Mouse (Mus musculus) erythroblast, adult 5-6 weeks (primary cell): ENCODE measurements around the gene Macf1. TPM values are rescaled to one million over a fixed set of nuclear protein-coding genes. Genes with fewer than 3 reads are reported as not detected.
A peak's percentile ranks its signal among the peaks of the same experiment; 100 is the strongest.
"Not testable (repeated sequence)": the region's sequence is repeated elsewhere in the genome, so short reads cannot be mapped to it uniquely, and the experiment has no call there.

ENCODE experiments used
- ATAC-seq: replicated peaks from 2 replicates; pipeline ENCODE4 v1.8.0; 2016; ENCODE audit warnings: moderate number of reproducible peaks, mild to moderate bottlenecking, moderate TSS enrichment, inconsistent platforms; ENCODE audit not compliant: poor library complexity, low FRiP score, severe bottlenecking
- total RNA-seq, 2 experiments: library from RNA; stranded (forward) in 1 of 2; stranded (reverse) in 1 of 2; fragments of 150-400 nt in 1 of 2; fragments of 200-764, 138-1000 nt in 1 of 2; gene quantifications; 2 replicates each; pipeline versions ENCODE4 v1.2.3 to v1.2.4; 2015 to 2017; ENCODE audit warnings: low replicate concordance in 2 of 2

Gene Macf1
- total RNA-seq, 2 experiments from 2014 or later: 52.5 to 65.5 TPM

DNA sequence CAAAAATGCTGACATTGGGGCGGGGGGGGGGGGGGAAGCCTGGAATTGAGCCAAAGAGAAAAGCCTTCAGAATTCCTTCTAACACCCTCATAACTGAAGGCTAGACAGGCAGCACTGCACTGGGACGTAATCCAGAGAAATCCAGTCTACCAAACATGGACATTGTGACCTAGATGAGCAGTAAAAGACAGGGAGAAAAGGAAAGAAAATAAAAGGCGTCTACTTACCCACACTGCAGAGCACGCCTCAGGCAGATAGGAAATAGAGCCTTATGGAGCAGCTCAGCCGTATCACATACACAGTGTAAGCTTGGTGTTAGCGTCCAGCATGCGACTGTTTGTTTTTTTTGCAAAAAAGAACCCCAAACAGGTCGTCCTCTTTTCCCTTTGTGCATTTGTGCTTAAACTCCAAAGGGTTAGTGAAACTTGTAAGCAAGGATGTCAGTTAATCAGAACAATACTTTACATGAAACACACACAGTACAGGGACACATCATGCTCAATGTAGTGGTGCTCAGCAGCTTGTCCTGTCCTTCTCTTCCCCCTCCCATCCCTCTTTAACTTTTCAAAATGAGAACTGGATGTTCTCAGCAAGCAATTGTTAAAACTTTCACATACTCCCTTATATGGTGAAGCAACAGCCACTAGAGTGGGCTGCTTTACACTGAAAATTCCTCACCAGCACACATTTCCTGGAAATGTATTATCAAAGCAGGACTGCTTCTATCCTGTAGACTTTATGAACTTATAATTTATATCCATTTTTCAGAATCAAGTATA is 205.3 kb downstream of the Macf1 start:
- no peak for ATAC-seq

DNA sequence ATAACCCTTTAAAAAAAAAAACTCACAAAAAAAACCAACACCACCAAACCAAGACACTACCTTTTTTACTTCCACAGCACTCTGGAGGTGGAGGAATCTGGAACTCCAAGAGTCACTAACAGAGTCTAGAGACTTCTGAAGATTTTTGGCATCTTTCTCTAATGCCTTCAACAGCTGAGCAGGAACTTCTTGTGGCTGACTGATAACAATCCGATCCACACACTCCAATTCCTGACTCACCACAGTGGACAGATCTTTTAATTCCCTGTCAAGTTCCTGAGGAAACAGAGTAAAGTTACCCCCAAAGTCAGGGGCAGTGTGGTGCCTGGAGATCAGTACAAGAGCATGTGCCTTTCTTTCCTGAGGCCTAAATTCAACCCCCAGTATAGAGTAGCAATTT is 218.4 kb downstream of the Macf1 start:
- ATAC-seq: no peak

DNA sequence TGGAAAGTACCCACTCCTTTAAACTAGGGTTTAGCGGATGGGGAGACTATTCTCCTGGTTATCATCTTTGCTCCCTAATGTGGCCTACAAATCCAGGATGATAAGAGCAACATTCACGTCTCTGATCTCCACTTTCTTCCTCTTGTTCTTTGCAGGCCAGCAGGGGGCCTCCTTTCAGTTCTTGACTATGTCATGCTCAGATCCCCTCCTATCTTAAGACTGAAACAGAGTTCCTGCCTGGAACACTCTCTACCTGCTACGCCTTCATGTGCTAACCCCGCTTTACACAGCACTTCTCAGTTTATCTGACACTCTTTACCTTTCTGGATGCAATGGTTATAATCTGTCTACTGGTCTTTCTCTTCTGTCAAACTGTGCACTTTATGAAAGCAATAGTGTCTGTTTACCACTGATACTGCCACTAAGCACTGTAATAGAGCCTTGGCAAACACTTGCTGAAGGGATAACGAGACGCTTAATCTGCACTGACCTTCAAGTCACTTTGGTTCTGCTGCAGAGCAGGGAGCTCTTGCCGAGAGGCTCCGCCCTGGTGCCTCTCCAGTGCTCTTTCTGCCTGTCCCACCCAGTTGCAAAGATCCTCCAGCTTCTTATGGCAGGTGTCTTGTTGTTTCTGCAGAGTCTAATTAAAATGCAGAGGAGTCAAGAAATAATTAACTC is 223.4 kb downstream of the Macf1 start:
- ATAC-seq: no peak

DNA sequence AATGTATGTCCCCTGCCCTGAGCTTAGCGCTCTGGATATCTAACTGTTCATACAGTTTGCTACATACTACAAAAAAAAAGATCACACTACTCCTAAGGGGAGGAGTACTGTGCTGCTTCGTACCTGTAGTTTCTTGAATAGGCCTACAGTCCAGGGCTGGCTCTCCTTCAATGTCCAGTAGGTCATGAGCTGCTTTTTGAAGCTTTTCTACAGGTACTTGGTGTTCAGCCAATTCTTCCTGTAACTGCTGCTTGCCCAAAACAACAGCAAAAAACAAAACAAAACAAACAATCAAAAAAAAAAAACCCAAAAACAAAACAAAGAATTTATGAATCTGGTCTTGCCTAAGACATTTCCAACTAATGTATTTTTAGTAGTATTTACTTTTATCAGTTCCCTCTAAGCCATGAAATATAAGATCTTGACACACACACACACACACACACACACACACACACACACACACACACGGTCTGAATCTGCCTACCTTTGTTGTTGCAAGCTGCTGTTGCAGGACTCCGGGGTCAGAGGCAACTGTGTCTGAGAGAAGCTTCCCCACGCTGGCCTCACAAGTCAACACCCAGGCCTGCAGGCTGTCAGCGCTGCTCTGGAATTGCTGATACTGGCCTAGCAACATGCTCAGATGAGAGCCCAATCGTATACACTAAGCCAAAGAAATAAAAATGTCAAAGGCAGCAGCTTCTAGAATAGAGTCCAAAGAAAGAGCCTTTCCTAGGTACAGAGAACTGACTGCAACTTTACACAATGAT is 229.1 kb downstream of the Macf1 start:
- ATAC-seq: no peak

DNA sequence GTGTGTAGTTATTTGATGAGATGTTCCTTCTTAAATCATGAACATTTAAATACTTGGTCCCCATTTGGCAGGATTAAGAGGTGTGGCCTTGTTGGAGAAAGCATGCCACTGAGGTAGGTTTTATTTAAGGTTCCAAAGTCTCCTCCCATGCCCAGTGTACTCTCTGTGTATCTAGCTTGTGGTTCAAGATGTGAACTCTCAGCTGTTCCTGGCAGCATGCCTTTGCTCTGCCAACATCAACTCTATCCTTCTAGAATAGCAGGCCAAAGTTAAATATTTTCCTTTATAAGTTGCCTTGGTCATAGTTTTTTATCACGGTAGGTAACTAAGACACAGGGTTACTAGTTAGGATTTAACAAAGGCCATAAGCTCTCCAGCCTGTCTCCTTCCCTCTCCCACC is 230.4 kb downstream of the Macf1 start:
- ATAC-seq: no peak

DNA sequence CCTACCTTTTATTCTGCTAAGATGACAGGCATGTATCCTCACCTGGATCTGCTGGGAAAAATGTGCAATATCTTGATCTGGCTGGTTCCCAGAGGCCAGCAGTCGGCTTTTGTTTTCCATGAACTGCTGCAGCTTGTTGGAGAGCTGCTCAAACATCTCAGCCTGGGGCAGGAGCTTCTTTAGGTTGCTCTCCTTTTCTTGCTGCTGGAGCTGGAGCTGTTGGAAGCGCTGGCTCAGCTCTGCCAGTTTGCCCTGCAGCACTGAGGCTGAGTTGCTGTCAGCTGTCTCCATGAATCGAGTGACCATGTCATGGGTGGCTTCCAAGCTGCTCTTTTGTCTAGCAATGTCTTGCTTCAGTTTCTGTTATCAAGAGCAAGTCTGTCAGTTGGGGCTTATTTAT is 232.2 kb downstream of the Macf1 start:
- no peak for ATAC-seq

DNA sequence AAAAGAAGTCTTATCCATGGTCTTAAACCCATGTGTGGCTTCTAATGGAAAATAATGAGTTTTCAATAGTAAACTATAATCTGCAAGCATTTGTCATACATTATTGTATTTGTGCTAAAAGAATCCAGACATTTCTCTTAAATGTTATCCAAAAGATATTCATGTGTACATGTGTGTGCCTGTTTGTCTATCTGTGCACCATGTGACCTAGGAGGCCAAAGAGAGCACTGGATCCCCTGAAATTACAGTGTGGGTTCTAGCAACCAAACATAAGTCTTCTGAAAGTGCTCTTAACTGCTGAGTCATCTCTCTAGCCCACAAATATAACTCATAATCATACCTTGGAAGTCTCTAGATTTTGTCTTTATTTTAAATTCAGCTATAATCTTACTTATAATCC is 234.9 kb downstream of the Macf1 start:
- no peak for ATAC-seq

DNA sequence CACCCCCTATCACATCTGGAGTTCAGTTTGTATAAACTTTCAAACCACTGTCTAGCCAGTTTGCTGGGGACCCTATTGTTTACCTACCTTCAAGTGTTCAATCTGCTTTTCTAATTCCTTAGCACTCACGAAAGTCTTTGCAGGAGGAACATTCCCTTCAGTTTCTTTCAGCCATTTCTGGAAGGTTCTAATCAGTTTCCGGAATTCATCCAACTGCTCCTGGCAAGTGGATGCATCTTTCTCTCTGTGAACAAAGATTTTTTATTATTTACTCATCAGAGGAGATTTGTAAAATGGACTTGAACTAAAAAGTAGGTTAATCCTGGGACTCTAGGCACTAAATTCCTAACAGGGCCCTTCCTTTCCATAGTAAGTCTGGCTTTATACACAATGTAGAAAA is 236.1 kb downstream of the Macf1 start:
- ATAC-seq: no peak

DNA sequence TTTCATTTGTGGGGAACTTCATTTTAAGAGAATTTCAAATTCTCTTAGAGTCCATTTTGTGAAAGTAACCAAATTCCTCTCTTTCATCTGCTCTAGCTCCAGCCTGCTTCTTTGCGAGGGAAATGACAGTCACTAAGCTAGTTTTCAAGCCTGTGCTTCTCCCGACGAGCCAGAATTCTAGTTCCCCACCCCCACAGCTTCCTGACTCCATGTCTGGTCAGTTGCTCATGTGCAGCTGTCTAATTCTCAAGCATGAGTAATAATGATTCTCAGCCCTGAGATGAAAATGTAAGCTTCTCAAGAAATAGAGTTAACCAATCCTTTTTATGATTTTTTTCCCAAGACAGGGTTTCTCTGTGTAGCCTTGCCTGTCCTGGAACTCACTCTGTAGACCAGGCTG is 236.9 kb downstream of the Macf1 start:
- ATAC-seq: no peak

DNA sequence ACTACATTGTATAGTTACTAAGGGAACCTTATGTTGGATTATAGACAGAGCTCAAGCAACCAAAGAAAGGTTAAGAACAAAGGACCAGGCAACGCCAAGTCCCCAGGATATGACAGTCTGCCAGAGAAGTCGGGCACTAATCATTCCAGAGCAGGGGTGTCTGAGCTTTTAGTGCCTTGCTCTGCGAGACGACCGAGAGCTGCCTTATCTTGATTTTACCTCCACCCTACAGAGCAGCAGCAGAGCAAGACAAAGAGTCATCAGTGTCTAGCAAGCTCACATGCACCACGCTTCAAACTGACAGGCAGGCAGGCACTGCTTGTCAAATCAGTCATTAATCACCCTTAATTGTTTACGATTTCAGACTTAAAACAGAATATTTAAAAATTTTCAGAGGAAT is 237.4 kb downstream of the Macf1 start:
- 0 out of 2 replicates have a peak, but pooled peaks have one; percentile 38 for ATAC-seq

DNA sequence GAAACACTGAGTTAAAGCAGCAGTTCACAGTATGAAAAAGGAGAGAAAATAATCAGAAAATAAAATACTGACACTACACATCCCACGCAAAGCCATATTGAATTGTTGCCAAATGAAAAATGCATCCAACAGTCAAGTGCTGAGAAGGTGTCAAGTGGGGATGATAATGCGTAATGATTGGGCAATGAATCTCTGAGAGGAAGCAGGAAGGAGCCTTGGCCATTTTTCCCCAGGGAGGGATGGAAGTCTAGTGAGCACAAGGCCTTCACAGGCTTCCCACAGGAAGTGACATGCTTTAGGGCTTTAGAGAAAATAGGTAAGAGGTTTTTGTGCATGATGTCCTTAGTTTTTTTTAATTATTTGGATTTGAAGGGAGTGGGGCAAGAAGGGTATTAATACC is 237.9 kb downstream of the Macf1 start:
- ATAC-seq: not testable (repeated sequence)

DNA sequence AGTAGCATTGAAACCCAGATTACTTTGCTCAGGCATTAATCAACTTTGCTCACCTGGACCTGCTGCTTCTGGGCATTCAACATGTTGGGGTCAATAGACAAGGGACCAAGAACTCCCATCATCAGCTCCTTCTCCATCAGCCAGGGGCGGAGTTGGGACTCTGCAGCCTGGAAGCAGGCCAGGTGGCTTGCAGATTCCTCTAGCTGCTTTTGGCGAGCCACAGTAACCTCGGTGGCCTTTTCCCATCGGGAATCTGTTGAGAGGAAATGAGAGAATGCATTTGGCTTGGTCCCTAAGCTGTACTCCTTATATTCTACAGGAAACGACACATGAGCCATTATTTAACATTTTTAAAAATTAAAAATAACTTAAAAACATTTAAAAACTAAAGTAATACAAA is 245.7 kb downstream of the Macf1 start:
- no peak for ATAC-seq

DNA sequence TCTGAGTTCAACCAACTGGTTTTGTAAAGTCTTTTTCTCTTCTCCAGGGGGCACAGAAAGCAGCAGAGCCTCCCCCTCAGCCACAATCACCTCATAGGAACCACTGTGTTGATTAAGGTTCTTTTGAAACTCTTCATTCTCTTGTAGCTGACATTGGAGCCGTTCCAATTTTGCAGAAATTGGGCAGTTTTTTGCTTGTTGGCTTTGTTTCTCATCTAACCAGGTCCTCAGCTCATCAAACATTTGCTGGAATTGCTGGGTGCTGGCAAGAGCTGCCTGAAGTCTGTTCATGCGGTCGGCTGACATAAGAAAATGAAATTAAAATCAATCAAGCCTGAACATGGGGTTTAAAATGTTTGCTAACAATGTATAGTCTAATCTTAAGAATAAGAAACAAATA is 251.0 kb downstream of the Macf1 start:
- no peak for ATAC-seq

DNA sequence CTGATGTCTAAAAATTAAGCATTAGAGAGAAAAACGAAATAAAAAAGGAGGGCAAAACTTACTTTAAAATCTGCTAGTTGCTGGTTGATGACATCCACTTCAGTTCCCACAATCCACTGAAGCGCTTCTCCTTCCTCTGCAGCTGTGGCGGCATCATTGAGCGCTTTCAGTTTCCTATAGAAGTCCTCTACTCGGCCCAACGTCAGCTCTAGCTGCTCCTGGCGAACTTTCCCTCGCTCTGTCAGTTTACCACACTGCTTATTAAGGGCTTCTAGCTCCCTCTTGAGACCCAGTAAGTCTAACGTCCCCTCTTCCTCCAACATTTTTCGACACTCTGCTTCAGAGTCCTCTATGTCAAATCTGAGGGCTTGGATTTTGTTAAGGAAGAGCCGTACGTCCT is 252.2 kb downstream of the Macf1 start:
- ATAC-seq: no peak

DNA sequence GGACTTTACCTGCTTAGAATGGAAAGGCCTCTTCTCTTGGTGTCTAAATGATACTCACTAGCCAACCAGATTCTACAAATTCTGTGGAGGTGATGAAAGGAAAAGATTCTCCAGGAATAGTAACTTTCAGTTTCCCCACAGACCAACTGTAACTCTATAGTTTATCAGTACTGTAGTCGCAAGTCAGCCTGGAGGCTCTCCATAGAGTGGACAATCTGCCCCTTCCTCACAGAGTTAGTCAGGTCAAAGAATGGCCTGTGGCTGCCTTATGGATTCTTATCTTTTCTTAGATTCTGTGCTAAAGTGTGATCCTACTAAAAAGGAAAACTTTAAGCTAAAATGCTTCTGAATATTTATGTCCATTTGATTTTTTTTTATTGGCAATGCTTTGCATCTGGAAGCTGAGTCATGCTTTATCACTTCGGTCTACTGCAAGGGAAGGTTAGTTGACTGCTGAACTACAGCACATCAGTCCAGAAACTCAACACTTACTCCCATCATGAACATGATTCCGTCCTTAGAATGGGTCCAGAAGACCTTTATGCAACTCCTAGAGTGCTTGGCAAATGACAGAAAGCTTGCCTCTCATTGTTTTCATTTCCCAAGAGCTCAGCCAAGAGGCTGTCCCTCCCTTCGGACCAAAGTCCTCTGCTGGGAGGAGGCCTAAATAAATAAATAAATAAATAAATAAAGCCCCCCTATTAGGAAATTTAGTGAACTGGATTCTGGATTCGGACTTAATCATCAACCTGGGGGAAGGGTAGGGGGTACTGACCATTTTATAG is 256.1 kb downstream of the Macf1 start:
- 0 out of 2 replicates have a peak, but pooled peaks have one; percentile 49 for ATAC-seq

DNA sequence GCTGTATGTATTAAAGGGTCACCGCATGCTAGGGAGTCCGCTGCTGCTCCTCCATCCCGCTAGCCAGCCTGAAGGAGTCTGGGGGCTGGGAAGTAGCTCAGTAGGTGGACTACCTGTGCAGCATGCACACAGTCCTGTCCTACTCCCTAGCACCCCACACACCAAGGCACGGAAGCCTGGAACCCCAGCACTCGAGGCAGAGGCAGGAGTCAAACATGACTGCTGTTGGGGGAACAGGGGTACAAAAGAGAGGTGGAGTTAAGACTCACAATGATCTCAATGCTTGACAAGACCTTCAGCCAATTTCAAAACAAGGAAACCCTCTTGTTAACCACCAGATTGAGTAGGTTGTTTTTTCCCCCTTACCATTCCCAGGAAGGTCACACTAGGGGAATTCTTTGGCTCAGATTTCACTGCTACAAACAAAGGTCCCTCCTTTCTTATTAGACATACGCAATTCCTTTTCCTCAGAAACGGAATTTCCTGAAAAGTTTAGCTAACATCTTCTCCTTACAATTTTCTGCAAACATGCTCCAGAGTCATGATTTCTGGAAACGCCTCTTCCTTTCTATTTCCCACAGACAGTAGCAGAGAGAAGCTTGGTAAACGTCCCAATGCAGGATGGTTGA is 256.8 kb downstream of the Macf1 start:
- ATAC-seq: no peak

DNA sequence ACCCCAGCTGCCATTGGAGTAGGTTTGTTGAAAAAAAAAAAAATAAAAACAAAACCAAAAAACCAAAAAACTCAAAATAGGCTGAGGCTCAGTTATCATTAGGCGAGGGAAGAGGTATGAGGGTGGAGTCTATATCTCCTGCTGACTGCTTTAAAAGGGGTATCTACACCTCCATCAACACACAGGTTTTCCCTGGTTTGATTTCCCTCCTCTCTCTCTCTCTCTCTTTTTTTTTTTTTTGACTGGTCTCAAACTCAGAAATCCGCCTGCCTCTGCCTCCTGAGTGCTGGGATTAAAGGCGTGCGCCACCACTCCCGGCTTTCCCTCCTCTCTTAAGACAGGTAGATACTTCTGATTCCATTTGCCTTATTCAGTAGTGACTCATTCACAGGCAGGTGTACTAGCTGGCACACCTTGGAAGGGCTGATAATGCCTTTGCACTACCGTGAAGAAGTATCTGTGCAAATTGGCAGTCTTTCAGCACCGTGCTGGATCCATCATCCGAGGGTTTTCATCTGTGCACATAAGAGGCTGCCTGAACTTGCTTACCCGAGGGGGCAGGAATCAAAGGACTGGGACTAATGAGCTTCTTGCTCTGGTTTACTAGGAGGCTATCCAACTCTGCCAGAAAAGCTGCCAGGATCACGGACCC is 257.6 kb downstream of the Macf1 start:
- ATAC-seq: no peak

DNA sequence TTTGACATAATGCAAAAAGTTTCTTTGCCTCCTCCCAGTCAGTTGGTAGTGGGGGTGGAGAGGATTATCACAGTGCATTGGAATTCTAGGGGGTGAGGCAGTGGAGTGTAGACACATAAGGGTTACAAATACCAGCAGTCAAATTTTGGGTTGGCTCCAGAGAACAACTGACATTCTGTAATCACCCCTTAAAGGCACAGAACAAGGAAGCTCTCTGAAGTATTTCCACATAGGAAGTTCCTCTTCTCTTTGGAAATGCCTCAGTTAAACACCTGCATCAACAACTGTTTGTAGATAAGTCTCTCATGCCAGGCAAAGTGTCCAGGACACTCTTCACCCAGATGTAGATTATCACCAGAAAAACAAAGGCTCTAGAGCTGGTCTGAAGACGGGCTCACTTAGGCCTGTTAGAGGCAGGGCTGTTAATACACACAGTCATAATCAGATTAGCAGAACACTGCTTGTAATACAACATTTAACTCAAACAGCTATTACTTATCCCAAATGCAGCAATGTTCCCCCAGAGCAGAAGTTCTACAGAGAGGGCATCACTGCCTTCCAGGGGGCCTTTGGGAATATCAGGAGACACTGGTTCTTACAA is 258.4 kb downstream of the Macf1 start:
- ATAC-seq: no peak

DNA sequence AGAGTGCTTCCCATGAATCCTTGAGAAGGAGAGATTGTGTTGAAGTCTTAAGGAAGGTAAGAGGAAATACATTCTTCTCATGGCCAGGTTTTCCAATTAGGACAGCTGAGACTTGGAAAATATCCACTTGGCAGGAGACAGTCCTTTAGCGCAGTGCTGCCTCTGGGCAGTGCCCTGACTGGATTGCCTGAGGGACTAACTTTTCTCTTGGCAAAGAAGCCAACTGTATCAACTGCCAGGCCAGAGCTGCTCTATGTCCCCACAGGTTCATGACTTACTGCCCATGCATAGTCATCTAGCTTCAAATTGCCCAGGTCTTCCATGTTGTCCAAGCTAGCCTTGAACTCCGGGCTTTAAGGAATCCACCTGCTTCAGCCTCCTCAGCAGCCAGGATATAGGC is 260.1 kb downstream of the Macf1 start:
- ATAC-seq: no peak
